Mouse (Mus musculus) G1E (cell line): Measurements from ENCODE around the gene Grk1.

Source experiments
- CTCF ChIP-seq: IDR thresholded peaks from 2 replicates; pipeline ENCODE4 v1.5.1; 2012; ENCODE audit warnings: low read depth, low read length, inconsistent platforms, mixed read lengths
- GATA2 ChIP-seq: IDR thresholded peaks from 2 replicates; pipeline ENCODE4 v1.6.1; 2012; ENCODE audit warnings: low read depth, low read length, inconsistent platforms, borderline replicate concordance
- TAL1 ChIP-seq: conservative IDR thresholded peaks from 2 replicates; pipeline ENCODE4 v1.6.1; 2012; ENCODE audit warnings: low read depth, low read length, inconsistent platforms, mixed read lengths

DNA sequence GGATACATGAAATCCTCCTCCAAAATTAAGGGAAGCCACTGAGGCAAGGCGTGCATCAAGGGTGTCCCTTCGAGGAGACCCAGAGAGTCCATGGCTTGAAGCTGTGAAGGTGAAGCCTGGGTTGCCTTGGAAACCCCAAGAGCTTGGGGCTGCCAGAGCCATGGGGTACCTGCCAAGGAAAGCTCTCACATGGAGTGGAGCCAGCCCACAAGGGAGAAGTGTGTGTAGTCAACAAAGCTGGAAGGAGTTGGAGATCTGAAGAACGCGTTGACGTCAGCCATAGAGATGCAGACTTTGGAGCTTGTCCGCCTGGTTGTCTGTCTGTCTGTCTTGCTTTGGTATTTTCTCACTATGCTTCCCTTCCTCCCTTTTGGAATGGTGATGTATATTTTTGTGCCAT lies 16.1 kb downstream of the Grk1 start:
- TF ChIP-seq CTCF: no peak
- TF ChIP-seq GATA2: no peak
- TF ChIP-seq TAL1: no peak
